Mouse (Mus musculus) brown adipose tissue, adult 24 weeks (tissue): ENCODE results near the gene Tmub2. TPM values are rescaled to one million over a fixed set of nuclear protein-coding genes. Genes with fewer than 3 reads are reported as not detected.

Experiments
- H3K27ac ChIP-seq: fragments of 200-500 bp; replicated peaks from 2 replicates; pipeline ENCODE4 v1.5.1; 2012; ENCODE audit warnings: low read depth, mild to moderate bottlenecking, low read length
- H3K4me1 ChIP-seq: fragments of 200-500 bp; 2 replicates; pipeline ENCODE4 v1.6.1; 2012; ENCODE audit warnings: low read length, mixed read lengths; ENCODE audit not compliant: control insufficient read depth, insufficient read depth, insufficient read length
- H3K4me3 ChIP-seq: fragments of 200-500 bp; 2 replicates; pipeline ENCODE4 v1.5.1; 2012; ENCODE audit warnings: low read depth, mild to moderate bottlenecking, low read length, moderate library complexity; ENCODE audit not compliant: insufficient read depth
- polyA plus RNA-seq: library from polyadenylated mRNA; stranded (reverse); fragments of >200 nt; gene quantifications from 2 replicates; pipeline ENCODE4 v1.2.4, GENCODE M21; 2012; ENCODE audit not compliant: missing spikeins, insufficient read depth, insufficient read length

Tmub2 gene
- polyA plus RNA-seq, 1 experiment: 24.2 TPM

- Histone ChIP-seq H3K4me3 (peak overlapping the region; percentile 85), H3K27ac (peak overlapping the region; percentile 91), H3K4me1 (no peaks in the 10 kb centered on the region)
These were observed 35.4 kb downstream of the Tmub2 start for GRCm38 (mm10) chr11:102319941-102320685.

- Histone ChIP-seq H3K4me3 (peak overlapping the region; percentile 85), H3K4me1 (no peaks in the 10 kb centered on the region), H3K27ac (peak overlapping the region; percentile 91)
These were observed 35.9 kb downstream of the Tmub2 start for GRCm38 (mm10) chr11:102320686-102321005.

DNA sequence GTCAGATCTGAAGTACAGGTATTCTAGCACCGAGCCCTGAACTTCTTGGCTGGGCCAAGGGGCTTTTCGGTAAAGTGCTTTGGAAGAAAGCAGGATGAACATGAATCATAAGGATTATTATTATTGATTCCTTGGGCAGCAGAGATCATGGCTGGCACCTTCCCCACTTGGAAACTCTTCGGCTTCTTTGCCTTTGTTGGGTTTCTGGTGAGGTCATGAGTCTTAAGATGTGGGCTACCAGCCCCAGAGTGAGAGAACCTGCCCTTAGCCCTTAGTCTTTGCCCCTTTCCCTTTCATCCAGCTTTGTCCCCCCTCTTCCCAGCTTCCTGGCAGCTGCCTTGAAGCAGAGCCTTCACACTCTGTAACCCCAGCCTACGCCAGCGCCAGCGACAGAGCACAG lies 37.2 kb downstream of the Tmub2 start:
- Histone ChIP-seq H3K27ac (no peak overlapping the region), H3K4me3 (no peak overlapping the region), H3K4me1 (no peaks in the 10 kb centered on the region)

DNA sequence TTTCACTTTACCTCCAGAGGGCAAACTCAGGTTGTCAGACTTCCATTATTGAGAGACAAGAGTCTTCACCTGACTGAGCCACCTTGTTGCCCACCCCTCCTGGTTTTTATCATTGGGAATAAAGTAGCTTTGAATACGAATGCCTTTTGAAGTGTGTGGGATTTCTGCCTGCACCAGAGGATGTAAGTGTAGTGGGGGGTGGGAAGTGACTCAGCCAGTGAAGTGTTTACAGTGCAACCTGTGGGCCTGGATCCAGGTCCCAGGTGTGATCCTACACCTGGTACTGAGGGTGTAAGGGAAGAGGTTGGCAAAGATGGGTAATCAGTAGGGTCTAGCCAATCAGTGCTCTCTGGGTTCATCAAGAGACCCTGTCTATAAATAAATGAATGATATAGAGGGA lies 38.8 kb downstream of the Tmub2 start:
- no peak overlapping the region for H3K4me3 ChIP-seq

DNA sequence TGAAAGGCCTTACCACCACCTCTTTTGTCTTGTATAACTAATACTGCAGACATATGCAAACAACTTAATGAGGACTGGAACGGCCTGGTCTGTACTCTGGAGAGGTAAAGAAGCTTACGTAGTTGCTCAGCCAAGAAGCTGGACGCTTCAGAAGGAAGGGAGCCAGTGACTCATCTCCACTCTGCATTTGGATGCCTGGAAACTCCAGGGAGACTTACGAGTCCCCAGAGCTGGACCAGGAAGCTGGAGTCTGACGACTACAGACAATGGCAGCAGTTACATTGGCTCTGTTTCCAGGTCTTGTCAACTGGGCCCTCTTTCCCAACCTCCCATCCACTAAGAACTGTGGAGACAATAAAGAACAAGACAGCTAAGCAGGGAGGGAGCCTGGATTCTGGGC lies 42.5 kb downstream of the Tmub2 start:
- Histone ChIP-seq H3K4me3 (no peak overlapping the region), H3K27ac (no peak overlapping the region), H3K4me1 (no peaks in the 10 kb centered on the region)

More for the DNA sequence above, 38.8 kb downstream of the Tmub2 start:
- Histone ChIP-seq H3K4me1 (no peaks in the 10 kb centered on the region), H3K27ac (no peak overlapping the region)

GRCm38 (mm10) chr11:102327839-102328238 lies 43.1 kb downstream of the Tmub2 start:
- H3K27ac ChIP-seq: no peak overlapping the region
- H3K4me3 ChIP-seq: no peak overlapping the region

GRCm38 (mm10) chr11:102329518-102329917 lies 44.8 kb downstream of the Tmub2 start:
- Histone ChIP-seq H3K27ac (no peak overlapping the region), H3K4me3 (no peak overlapping the region), H3K4me1 (no peaks in the 10 kb centered on the region)

More at GRCm38 (mm10) chr11:102327839-102328238, 43.1 kb downstream of the Tmub2 start:
- H3K4me1 ChIP-seq: no peaks in the 10 kb centered on the region

DNA sequence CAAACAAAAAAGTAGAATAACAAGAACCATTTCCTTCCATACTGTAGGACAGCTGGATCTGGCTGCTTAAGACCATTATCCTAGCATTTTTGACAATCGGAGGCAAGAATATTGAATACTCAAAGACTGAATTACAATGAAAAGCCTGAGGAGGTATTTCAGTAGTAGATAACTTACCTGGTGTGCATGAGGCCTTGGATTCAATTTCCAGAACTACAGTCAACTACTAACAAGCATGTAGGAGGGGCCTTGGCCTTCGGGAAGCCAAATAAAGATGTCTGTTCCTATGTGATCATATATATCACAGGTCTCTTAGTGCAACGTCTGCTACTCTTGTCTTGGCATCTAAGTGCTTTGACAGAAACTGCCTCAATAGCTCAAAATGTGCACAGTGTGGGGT lies 45.3 kb downstream of the Tmub2 start:
- H3K4me3 ChIP-seq: no peak overlapping the region
- no peak overlapping the region for H3K27ac ChIP-seq
- H3K4me1 ChIP-seq: peaks cover 2% of the 10 kb centered on the region; the same call in 1 of the 2 replicates

DNA sequence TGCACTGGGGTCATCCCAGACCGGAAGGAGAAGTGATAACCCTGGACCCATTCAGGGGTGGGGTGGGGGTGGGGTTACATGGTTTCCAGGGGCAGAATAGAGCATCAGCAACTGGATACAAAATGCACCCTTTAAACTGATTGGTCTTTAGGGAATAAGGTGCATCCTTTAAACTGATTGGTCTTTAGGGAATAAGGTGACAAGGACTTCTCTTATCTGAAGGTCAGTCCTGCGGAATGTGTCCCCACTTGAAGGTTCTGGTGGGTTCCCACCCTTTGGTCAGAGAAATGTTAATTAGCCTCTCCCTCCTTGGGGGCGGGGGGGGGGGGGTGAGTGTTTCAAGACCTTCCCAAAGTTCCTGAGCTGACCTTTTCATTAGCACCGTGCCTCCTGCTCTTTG lies 47.1 kb downstream of the Tmub2 start:
- peaks cover 2% of the 10 kb centered on the region for H3K4me1 ChIP-seq
- no peak overlapping the region for H3K4me3 ChIP-seq

GRCm38 (mm10) chr11:102333061-102333460 lies 48.3 kb downstream of the Tmub2 start:
- Histone ChIP-seq H3K4me3 (no peak overlapping the region), H3K4me1 (peaks cover 5% of the 10 kb centered on the region), H3K27ac (no peak overlapping the region)

More for the DNA sequence above, 47.1 kb downstream of the Tmub2 start:
- no peak overlapping the region for H3K27ac ChIP-seq

DNA sequence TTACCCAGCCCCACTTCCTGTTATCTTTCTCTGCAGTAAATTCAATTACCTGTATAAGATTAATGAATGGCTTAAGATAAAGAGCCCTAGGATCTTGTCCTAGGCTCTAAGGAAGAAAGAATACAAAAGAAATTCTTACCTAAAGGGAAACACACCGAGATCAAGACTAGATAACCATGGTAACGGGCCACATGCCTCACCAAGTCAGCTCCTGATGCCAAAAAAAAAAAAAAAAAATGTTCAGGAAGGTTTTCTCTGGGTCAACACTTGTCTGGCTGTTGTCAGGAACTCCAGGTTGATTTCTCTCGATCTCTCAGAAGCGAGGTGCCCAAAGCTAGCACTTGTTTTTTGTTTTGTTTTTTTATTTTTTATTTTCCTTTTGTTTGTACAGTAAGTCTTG lies 49.3 kb downstream of the Tmub2 start:
- H3K4me3 ChIP-seq: no peak overlapping the region
- no peak overlapping the region for H3K27ac ChIP-seq
- peaks cover 8% of the 10 kb centered on the region for H3K4me1 ChIP-seq

DNA sequence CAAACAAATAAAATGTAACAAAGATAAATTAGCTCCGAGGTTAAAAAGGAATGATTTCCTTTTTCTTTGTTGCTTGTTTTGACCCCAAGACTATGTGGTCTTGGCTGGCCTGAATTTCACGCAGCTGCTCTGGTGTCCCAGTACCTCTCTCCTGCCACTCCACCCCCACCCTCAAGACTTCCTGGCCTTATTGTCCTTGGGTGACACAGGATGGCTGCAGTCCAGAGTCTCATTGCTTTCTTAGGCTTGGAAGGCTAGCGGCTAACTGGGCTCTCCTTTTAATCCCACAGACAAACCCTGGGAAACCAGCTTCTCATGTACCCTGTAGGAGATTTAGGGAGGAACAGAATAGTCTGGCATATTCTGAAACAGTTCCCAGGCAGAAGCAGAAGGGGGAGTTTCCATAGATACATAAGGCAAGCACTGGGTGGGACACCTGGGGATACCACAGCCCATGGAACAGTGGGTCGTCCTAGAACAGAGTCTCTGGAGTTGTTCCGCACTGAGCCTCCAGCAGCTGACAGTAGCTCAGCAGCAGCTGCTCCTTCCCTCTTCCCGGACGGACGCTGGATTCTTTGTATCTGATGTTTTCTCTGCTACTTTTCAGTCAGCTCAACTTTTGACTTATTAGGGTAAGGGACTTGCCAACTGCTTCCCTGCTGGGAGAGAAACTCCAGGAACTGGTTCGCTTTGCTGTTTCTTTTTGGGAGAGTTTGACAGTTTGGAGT lies 50.4 kb downstream of the Tmub2 start:
- Histone ChIP-seq H3K4me3 (peak overlapping the region; percentile 5), H3K4me1 (peaks cover 12% of the 10 kb centered on the region), H3K27ac (peak overlapping the region; percentile 81)

- Histone ChIP-seq H3K4me3 (no peak overlapping the region), H3K27ac (peak overlapping the region; percentile 58), H3K4me1 (peaks cover 12% of the 10 kb centered on the region)
These were observed 51.5 kb downstream of the Tmub2 start for GRCm38 (mm10) chr11:102336191-102336590.

DNA sequence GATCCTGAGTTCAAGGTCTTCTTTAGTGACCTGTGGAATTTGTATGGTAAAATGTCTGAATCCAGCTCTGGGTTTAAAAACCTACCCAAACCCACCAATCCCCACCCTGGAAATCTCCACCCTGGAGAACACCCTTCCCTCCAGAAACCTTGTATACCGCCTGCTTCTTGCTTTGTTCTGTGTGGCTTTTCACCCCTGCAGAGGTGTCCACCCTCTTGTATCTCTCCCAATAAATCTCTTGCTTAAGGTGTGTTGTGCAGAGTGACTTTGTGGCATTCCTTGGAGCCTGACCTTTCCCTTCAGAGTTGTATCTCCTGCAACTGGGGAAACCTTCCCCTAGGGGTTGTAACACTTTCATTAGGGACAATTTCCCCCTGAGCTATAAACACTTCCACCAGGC lies 53.2 kb downstream of the Tmub2 start:
- H3K4me1 ChIP-seq: peaks cover 12% of the 10 kb centered on the region
- no peak overlapping the region for H3K4me3 ChIP-seq
- peak overlapping the region; percentile 64 for H3K27ac ChIP-seq

DNA sequence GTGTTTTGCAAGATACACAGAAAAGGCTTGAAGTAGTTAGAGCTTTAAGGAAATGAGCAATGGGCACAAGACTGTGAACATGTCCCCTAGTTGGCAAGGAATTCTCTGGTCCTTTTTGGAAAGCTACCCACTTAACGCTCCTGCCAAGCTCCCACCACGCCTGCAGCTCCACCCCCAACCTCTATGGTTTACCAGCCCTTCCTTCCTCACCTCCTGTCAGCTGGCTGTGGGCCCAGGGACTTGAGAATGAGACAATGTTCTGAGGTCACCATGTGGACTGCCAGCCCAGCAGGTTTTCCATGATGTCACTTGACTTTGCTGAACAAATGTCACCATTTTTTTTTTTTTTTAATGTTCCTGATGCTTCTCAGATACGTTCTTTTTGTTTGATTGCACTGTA lies 53.8 kb downstream of the Tmub2 start:
- H3K4me3 ChIP-seq: no peak overlapping the region
- peaks cover 12% of the 10 kb centered on the region for H3K4me1 ChIP-seq
- peak overlapping the region; percentile 95 for H3K27ac ChIP-seq
